Mouse (Mus musculus) erythroid progenitor cell, adult 5-6 weeks (primary cell): Measurements from ENCODE around the gene Bcl10. TPM values are rescaled to one million over a fixed set of nuclear protein-coding genes. Genes with fewer than 3 reads are reported as not detected.
"Not testable (repeated sequence)": the region's sequence is repeated elsewhere in the genome, so short reads cannot be mapped to it uniquely, and the experiment has no call there.

ENCODE experiments used
- ATAC-seq: replicated peaks from 2 replicates; pipeline ENCODE4 v1.8.0; 2016; ENCODE audit warnings: moderate number of reproducible peaks, mild to moderate bottlenecking, moderate TSS enrichment, inconsistent platforms; ENCODE audit not compliant: poor library complexity, low FRiP score, severe bottlenecking
- total RNA-seq, 2 experiments: library from RNA; stranded (forward) in 1 of 2; stranded (reverse) in 1 of 2; fragments of 150-400 nt in 1 of 2; fragments of 186-747, 209-891 nt in 1 of 2; gene quantifications; 2 replicates each; pipeline versions ENCODE4 v1.2.3 to v1.2.4; 2015 to 2017; ENCODE audit warnings: low replicate concordance in 2 of 2

The Bcl10 gene
- total RNA-seq, 2 experiments from 2014 or later, result 9.5 to 13.4 TPM

DNA sequence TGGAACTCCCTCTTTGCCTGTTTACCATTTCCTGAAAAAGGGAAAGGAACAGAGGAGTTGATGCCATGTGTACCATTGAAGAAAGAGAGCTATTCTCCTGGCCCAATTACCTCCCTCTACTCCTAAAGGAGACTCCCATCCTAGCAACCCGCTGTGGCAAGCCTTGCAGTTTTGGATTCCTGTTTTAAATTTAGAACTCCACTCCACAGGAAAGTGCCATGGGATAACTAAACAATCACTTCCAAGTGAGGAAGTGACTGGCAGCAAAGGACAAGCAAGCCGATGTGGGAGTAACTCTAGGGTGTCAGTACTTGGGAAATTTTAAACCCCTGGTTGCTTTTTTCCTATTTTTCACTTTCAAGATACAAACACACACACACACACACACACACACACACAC, 24.1 kb downstream of the Bcl10 start:
- no peak for ATAC-seq

DNA sequence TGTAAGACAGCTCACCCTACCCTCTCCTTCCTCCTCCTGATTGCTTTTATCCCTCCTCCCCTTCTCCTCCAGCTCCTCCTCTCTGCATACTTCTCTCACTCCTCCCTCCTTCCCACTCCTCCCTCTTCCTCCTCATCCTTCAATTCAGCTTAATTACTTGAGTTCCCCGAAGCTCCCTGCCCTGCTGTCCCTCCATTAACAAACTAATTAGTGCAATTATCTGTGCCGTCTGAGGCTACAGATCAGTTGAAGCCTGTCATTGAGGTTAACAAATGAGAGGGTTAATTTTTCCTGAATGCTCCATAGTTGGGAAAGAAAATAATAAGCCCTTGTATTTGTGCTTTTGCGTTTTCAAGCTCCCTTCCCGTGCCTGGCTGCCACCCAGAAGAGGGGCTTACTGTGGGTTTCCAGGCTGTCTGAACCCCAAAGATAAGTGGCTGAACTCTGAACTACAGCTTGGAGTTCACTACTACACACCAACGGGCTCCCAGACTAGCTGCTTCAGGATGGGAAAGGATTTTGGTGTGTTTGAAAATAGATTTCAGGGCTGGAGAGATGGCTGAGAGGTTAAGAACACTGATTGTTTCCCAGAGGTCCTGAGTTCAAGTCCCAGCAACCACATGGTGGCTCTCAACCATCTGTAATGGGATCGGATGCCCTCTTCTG, 25.1 kb downstream of the Bcl10 start:
- no peak for ATAC-seq

DNA sequence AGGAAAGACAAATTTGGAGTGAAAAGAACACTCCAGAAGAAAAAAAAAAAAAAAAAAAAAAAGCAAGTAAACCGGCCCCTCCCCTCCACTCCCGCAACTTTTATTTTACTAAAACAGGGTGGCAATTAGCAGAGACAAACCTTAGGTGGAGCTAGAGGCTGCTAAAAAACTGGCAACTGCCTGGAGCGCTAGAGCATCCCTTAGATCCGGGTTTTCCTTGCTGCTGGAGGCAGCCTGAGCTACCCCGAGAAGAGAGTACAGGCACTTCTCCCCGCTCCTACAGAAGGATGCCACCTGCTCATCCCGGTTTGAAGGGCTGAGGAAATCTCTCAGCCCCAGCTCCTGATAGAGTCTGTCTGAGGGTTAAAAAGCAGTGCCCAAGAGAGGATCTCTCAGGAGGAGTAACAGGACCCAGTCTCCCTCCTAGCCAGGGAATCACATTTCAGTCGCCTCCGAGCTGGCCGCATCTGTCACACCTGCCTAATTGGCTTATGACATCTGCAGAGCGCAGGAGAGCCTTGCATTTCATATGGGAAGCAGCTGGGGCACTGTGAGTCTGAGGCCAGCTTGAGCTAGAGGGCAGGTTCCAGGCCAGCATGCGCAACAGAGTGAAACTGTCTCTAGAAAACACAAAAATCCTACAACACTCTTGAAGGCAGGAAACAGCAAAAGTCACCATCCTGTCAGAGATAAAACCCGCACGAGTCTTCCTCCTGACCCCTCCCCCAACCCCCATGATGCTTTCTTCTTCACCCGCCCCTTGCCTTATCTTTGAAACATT, 27.6 kb downstream of the Bcl10 start:
- ATAC-seq, result no peak

DNA sequence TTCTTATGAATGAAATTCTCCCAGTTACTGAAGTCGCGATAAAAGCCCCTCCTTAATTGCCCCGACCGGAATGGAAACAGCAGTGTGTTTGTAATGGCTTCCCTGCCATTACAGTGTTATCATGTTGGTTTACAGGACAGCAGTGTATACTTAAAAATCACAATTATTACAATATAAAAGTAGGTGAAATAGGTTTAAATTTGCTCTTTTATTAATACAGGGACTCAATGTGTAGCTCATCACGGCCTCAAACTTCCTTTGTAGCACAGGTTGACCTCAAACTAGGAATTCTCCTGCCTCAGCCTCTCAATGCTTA, 28.2 kb downstream of the Bcl10 start:
- ATAC-seq, result no peak

DNA sequence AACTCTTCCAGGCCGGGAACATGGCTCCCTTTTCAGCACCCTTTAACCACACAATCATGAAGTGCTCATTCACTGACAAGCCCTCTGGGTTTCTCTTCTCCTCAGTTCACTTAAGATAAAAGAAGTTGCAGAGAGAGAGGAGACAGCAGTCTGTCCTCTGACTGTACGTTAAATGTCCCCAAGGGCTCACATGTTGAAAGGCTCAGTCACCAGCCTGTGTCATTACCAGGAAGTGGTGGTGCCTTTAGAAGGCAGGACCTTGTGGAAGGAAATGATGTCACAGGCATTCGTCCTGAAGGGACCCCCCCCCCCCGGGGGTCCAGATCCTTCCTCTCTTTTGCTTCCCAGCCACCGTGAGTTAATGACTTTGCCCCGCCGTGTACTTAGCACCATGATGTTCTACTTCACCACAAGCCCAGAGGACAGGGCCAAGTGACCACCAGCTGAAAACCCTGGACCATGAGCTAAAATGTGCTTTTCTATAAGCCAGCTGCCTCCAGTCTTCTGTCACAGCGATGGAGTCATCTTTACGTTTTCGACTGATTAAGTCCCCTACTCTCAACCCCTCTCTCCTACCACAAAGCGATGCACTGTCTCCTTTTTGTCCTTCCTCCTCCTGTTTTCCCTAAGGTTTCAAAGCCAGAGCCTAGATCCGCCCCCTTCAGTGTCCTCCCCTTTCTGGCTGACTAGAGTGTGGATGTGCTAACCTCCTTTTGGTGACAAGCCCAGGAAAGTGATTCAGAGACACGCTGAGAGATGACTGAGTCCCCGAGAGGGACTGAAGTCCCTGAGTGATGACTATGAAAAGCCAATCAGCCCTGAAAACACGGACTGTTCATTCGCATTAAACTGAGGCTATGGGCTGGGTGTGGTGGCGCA, 28.9 kb downstream of the Bcl10 start:
- no peak for ATAC-seq

DNA sequence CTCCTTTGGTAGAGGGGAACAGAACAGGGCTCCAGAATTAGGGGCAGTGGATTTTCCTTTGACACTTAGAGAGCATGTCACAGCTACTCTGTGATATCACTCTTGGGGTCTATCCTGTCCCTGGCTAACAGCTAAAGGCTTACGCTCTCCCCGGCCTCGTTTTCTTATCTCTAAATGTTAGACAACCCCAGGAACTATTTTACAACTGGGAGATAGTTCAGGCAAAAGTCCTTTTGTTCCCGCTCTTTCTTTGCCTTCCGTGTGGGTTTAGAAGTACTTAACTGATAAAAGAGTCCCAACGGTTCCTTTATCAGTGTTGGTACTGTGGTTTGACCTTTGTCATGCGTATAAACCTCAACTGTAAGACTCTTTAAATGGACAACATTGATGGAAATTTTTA, 30.3 kb downstream of the Bcl10 start:
- no peak for ATAC-seq

DNA sequence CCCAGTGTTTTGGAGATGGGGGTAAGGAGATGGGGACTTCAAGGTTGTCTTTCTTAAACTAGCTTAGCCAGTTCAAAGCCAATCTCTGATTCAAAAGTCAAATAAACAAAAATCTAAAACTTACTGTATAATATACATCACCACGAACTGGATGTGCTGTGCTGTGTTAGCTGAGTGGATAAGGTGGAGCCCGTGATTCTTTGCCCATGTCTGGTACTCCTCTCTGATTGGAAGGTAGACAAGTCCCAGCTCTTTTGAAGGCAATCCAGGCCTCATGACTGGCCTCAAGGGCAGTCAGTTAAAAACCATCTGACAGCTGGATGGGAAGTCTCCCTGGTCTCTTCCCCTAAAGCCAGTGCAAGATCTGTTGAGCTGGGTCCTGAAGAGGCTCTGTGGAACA, 30.8 kb downstream of the Bcl10 start:
- ATAC-seq, result no peak

DNA sequence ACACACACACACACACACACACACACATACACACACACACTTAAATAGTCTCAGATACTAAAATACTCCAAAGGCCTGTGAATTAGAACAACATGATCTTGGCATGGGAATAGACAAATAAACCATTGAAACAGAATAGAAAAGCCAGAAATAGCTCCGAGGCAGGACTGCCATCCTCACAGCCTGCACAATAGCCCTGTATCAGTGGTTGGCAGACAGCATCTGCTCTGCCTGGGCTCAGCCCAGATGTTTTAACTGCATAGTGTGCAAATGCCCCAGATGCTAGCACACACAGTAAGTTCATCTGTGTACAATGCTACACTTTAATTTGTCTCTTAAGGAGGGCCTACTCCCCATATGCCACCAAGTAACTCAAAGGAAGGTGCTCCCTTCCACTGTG, 37.2 kb downstream of the Bcl10 start:
- no peak for ATAC-seq

DNA sequence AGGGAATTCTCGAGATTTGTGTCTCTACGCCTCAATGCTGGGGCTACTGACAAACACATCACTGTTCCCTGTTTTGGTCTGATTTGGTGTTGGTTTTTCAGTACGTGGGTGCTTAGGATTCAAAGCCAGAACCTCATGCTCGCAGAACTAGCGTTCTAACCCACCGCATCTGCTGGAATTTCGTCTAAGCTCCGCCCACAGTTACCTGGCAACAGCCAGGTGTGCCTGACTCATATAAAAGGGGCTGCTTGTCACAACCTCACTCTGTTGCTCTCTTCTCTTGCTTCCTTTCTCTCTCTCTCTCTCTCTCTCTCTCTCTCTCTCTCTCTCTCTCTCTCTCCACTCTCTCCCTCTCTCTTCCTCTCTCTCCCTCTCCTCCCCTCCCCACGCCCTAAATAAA, 39.8 kb downstream of the Bcl10 start:
- ATAC-seq, result no peak

DNA sequence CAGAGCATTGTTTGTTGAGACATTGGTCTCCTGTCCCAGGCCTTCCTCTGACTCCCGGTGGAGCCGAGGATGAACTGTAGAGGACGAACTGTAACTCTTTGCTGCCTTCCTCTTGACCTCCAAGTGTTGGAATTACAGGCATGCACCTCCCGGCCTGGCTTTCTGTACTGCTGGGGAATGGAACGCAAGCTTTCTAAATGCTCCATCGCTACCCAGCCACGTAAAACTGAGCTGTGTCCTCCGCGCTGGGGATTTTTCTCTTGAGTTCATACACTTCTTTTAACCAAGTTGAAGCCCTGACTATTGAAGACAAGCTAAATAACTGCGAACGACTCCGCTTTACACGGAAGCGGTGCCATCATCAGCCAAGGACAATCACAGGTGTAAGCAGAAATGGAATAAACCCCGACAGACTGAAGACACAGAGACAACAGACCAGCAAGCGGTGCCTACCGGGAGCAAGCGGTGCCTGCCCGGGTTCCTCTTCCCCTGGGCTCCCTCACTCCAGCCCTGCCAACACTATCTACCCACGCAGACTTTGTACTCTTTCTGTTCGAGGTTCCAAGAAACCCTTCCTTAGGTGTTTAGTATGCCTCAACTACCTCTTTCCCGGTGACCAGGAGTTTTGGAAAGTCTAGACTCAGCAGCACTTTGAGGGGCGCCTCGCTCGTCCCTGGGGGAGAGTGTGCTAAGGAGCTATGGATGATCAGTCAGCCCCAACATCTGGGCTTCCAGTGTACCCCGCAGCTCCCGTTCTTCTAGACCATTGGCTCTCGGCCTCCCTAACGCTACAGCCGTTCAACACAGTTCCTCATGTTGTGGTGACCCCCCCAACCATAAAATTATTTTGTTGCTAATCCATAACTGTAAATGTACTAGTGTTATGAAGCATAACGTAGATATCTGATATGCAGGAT, 40.8 kb downstream of the Bcl10 start:
- ATAC-seq, result no peak

DNA sequence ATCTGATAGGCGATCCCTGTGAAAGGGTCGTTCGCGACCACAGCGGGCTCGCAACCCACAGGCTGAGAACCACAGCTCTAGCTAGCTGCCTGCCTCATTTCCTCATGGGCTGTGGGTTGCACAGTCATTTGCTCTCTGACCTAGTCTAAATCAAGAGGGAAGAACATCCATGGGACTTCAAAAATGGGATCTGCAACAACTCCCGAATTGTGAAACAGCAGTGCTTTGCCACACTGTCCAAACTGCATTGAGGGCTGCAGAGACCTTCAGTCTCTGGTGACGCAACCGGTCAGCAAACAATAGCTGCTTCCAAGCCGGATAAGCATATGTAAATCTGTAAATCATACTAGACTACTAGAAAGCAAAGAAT, 41.4 kb downstream of the Bcl10 start:
- ATAC-seq, result no peak

DNA sequence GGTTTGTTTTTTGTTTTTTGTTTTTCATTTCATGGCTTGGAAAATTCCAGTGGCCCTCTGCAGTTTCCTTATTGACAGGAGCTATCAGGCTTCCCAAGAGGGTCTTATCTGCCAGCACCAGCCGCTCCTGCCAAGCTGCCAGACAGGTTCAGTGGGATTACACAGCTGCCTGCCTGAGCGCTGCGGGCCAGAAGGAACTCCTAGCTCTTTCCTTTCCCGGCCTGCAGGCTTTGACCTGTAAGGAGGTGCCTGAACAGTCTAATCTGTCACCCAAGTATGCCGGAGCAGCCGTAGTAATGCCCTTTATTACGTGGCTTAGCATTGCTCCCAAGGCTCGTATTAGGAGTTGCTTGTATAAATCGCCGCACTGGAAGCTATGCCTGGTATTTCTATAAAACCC, 41.9 kb downstream of the Bcl10 start:
- ATAC-seq, result no peak

DNA sequence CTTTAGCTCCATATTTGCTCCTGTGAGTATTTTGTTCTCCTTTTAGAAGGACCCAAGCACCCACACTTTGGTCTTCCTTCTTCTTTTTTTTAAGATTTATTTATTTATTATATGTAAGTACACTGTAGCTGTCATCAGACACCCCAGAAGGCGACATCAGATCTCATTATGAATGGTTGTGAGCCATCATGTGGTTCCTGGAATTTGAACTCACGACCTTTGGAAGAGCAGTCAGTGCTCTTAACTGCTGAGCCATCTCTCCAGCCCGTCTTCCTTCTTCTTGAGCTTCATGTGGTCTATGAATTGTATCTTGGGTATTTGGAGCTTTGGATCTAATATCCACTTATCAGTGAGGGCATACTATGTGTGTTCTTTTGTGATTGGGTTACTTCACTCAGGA, 43.0 kb downstream of the Bcl10 start:
- not testable (repeated sequence) for ATAC-seq

DNA sequence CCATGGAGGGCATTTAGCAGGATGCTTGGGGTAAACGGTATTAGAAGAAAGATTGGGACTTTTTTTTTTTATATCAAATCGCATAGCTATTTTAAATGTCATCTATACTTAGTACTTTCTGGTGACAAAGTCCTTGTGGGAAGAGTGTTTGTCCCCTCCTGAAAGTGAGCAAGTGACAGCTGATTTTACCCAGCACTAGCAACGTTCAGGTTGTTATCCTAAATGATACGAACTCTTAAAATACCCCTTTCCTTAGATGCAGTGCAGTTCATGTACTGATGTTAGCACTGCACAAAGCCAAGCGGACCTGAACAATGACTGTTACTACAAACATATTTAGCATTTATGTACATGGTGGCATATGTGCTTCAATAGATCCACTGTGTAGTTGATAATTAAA, 44.2 kb downstream of the Bcl10 start:
- ATAC-seq, result no peak

DNA sequence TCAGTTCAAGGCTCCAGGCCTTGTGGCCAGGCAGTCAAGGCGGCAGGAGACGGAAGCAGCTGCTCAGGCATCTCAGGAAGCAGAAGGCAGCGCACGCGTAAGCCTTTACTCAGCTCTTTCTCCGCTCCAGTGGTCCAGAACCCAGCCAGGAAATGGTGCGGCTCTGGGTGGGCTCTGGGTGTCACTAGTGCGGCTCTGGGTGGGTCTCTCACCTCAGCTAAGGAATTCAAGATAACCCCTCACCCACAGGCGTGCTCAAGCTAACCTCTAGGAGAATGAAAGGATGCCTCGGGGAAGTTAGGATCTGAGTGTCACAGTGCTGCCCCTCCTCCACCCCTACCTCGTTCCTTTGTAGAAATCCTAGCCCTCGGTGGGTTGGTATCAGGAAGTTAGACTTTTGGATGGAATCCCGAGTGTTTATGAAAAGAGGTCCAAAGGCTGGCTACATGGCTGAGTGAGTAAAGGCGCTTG, 46.5 kb downstream of the Bcl10 start:
- ATAC-seq, result no peak

DNA sequence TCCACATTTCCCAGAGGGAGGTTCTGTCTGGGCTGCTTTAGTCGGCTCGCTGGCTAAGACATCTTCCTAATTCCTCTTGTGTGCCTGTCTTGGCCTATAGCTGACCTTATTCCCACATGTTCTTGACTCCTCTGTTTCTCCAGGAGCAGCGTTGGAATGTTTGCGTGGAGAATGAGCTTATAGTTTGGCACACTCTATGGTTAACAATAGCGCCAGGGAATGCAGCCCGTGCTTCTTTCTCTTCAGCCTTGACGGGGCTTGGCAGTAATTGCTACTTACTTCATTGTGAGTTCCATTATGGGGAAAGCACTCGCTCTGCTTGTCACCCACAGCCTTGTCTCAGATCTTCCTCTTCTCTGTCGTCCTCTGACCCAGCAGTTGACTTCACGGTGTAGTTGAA, 48.9 kb downstream of the Bcl10 start:
- ATAC-seq, result no peak

DNA sequence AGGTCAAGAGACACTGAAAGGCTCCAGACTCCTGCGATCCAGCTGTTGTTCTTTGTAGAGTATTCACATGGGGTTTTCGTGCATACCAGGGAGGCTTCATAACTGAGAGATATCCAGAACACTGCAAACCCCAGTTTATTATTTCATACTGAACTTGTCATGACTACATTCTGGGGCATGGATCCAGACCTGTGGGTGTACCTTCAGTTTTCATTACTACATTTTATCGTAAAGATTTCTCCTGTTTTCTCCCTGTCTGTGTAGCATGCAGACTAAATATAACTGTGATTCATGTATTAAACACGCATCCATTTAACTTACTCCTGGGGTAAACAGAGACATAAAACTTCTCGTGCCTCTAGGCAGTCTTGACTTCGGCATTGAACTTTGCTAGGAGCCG, 52.4 kb downstream of the Bcl10 start:
- ATAC-seq, result no peak
